ENCODE assay signal across 8 mouse cellular contexts in the genomic region with DNA sequence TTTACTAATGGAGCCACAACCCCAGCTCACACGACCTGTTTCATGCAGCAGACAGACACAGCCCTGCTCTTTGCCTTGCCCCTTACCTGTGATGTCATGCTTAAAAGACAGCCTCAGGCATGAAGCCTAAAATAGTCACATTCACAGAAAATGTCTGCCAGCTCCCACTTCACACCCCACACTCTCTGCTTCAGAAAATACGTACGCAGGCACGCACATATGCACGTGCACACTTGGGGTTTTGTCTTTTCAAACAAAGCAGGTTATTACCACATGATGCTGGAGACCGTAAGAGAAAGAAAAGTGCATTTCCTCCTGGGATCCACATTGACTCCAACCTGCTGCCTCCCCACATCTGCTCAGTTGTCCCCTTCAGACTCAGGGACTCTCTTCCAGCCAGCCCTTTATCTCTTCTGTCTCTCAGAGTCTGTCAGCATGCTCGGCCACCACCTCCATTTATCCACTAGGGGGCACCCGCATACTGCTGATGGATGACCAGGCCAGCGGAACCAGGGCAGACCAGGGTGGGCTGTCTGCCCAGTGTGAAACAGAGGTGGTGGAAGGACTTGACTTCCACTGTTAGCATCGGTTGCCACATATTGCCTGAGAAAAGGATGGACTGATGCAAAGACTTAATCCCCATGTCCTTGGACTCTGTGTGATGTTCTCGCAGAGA. TPM values are rescaled to one million over a fixed set of nuclear protein-coding genes. Genes with fewer than 3 reads are reported as not detected.
A peak's percentile ranks its signal among the peaks of the same experiment; 100 is the strongest.
DNase-seq lines count a peak whose midpoint lies in the region; ATAC-seq lines count a peak whose summit lies in the region.

No protein-coding gene starts in this region.

- intact Hi-C loops in gastrocnemius, postnatal 14 days (cut with DNase I; ENCODE audit: low total_unique reads) = loop anchor here (5.0 kb wide), 2 partner anchors 90 to 160 kb away; no protein-coding TSS in a partner anchor

- peak; percentile 76 to 94 for DNase-seq in adrenal gland, adult (ENCODE audit: inconsistent age in 2 of 2, low spot score in 1 of 2)
- DNase-seq in embryo, embryonic 10 days (ENCODE audit: low spot score) = peak; percentile 93
- DNase-seq in gastrocnemius, postnatal 14 days = peak; percentile 88
- DNase-seq in induced T-regulatory cell, adult 2 months (ENCODE audit: low read depth) = peak; percentile 86
- peak; percentile 69 to 74 for DNase-seq in left cerebral cortex, adult 8-10 months (ENCODE audit: low spot score in 2 of 2)
- DNase-seq in right cerebral cortex, postnatal 10 days (ENCODE audit: low spot score in 2 of 2) = peak; percentile 90 to 93
- DNase-seq in urinary bladder, postnatal 14 days (ENCODE audit: low spot score) = peak; percentile 81

- ATAC-seq in megakaryocyte progenitor cell, adult 5-6 weeks (replicated peaks; ENCODE audit: poor library complexity) = peak; percentile 90

RNA-seq across cellular contexts. Expression of a gene that starts 15.8 kb away (rescaled TPM):
- total RNA-seq in gastrocnemius, postnatal 14 days (2021) = 10 to 100 TPM in 1 of 2 experiments, 1 to 10 TPM in 1; 7.3 to 10.6 TPM
- 1 to 10 TPM; 2.7 to 6.4 (median 4.9) TPM for total RNA-seq in left cerebral cortex, adult 8-10 months (2022)
- total RNA-seq in megakaryocyte progenitor cell, adult 5-6 weeks (2015) = 499 and 542 TPM in 2 replicates
- 712 and 803 TPM in 2 replicates for total RNA-seq in megakaryocyte progenitor cell, adult 5-6 weeks (2017)

RNA-seq across cellular contexts. Expression of a gene that starts 46.5 kb away (rescaled TPM):
- 1 to 10 TPM; 2.8 to 3.7 TPM for total RNA-seq in gastrocnemius, postnatal 14 days (2021)
- total RNA-seq in left cerebral cortex, adult 8-10 months (2022) = 1 to 10 TPM; 1.7 to 2.6 (median 2.2) TPM
- 1.0 and 2.8 TPM in 2 replicates for total RNA-seq in megakaryocyte progenitor cell, adult 5-6 weeks (2015)
- total RNA-seq in megakaryocyte progenitor cell, adult 5-6 weeks (2017) = 0.79 and 2.0 TPM in 2 replicates

Comparison
In these comparisons a context has a peak if more than half of its experiments do, and no peak if none do; other contexts are left out.
1. Peak in every context shown above with its lines: DNase-seq and ATAC-seq.
2. RNA of a gene that starts 15.8 kb away (total RNA-seq): 499 to 803 TPM in megakaryocyte progenitor cell, adult 5-6 weeks; 7.3 to 10.6 TPM in gastrocnemius, postnatal 14 days and 2.7 to 6.4 TPM in left cerebral cortex, adult 8-10 months; every median in the first group is over 10 times any median in the second.